Mouse (Mus musculus) erythroblast, adult 5-6 weeks (primary cell): ENCODE measurements around the gene Prss2. TPM values are rescaled to one million over a fixed set of nuclear protein-coding genes. Genes with fewer than 3 reads are reported as not detected.
"Not testable (repeated sequence)": the region's sequence is repeated elsewhere in the genome, so short reads cannot be mapped to it uniquely, and the experiment has no call there.

Experiments used
- ATAC-seq: replicated peaks from 2 replicates; pipeline ENCODE4 v1.8.0; 2016; ENCODE audit warnings: moderate number of reproducible peaks, mild to moderate bottlenecking, moderate TSS enrichment, inconsistent platforms; ENCODE audit not compliant: poor library complexity, low FRiP score, severe bottlenecking
- total RNA-seq, 2 experiments: library from RNA; stranded (forward) in 1 of 2; stranded (reverse) in 1 of 2; fragments of 150-400 nt in 1 of 2; fragments of 200-764, 138-1000 nt in 1 of 2; gene quantifications; 2 replicates each; pipeline versions ENCODE4 v1.2.3 to v1.2.4; 2015 to 2017; ENCODE audit warnings: low replicate concordance in 2 of 2

Gene Prss2
- total RNA-seq, 2 experiments from 2014 or later: not detected

- no peak for ATAC-seq
These were observed 31.9 kb downstream of the Prss2 start for GRCm38 (mm10) chr6:41553356-41554010.

GRCm38 (mm10) chr6:41554295-41555169 lies 32.9 kb downstream of the Prss2 start:
- no peak for ATAC-seq

GRCm38 (mm10) chr6:41556389-41556788 lies 34.8 kb downstream of the Prss2 start:
- no peak for ATAC-seq

- peak; percentile 75 for ATAC-seq
These were observed 35.9 kb downstream of the Prss2 start for GRCm38 (mm10) chr6:41557468-41557867.

- ATAC-seq: no peak
These were observed 36.7 kb downstream of the Prss2 start for GRCm38 (mm10) chr6:41558271-41558670.

- no peak for ATAC-seq
These were observed 37.7 kb downstream of the Prss2 start for GRCm38 (mm10) chr6:41559331-41559730.

GRCm38 (mm10) chr6:41560273-41560672 lies 38.7 kb downstream of the Prss2 start:
- no peak for ATAC-seq

- ATAC-seq: no peak
These were observed 41.0 kb downstream of the Prss2 start for GRCm38 (mm10) chr6:41562598-41562997.

GRCm38 (mm10) chr6:41563104-41563951 lies 41.7 kb downstream of the Prss2 start:
- not testable (repeated sequence) for ATAC-seq

GRCm38 (mm10) chr6:41565261-41565660 lies 43.7 kb downstream of the Prss2 start:
- no peak for ATAC-seq

- ATAC-seq: no peak
These were observed 45.4 kb downstream of the Prss2 start for GRCm38 (mm10) chr6:41566965-41567364.

- no peak for ATAC-seq
These were observed 47.5 kb downstream of the Prss2 start for GRCm38 (mm10) chr6:41569078-41569477.

Other genes starting within 250 kb of the Prss2 start
- not detected in 2 replicates for gene Try4, start 219.5 kb upstream of the Prss2 start, total RNA-seq (2015; ENCODE audit: low replicate concordance)
- gene Try4, start 219.5 kb upstream of the Prss2 start, total RNA-seq (2017; ENCODE audit: low replicate concordance): not detected in 2 replicates
- gene Try5, start 204.9 kb upstream of the Prss2 start, total RNA-seq (2015; ENCODE audit: low replicate concordance): not detected in 2 replicates
- not detected in 2 replicates for gene Try5, start 204.9 kb upstream of the Prss2 start, total RNA-seq (2017; ENCODE audit: low replicate concordance)
- not detected in 2 replicates for gene Try10, start 167.7 kb upstream of the Prss2 start, total RNA-seq (2015; ENCODE audit: low replicate concordance)
- not detected in 2 replicates for gene Try10, start 167.7 kb upstream of the Prss2 start, total RNA-seq (2017; ENCODE audit: low replicate concordance)
- gene Prss3, start 144.1 kb upstream of the Prss2 start, total RNA-seq (2015; ENCODE audit: low replicate concordance): not detected in 2 replicates
- gene Prss3, start 144.1 kb upstream of the Prss2 start, total RNA-seq (2017; ENCODE audit: low replicate concordance): not detected in 2 replicates
- gene Gm5771, start 129.4 kb upstream of the Prss2 start, total RNA-seq (2015; ENCODE audit: low replicate concordance): not detected in 2 replicates
- not detected in 2 replicates for gene Gm5771, start 129.4 kb upstream of the Prss2 start, total RNA-seq (2017; ENCODE audit: low replicate concordance)
- not detected in 2 replicates for gene Gm10334, start 75.6 kb upstream of the Prss2 start, total RNA-seq (2015; ENCODE audit: low replicate concordance)
- not detected in 2 replicates for gene Gm10334, start 75.6 kb upstream of the Prss2 start, total RNA-seq (2017; ENCODE audit: low replicate concordance)
- not detected in 2 replicates for gene Prss1, start 62.9 kb upstream of the Prss2 start, total RNA-seq (2015; ENCODE audit: low replicate concordance)
- not detected in 2 replicates for gene Prss1, start 62.9 kb upstream of the Prss2 start, total RNA-seq (2017; ENCODE audit: low replicate concordance)
- not detected in 2 replicates for gene Ephb6, start 83.7 kb downstream of the Prss2 start, total RNA-seq (2015; ENCODE audit: low replicate concordance)
- 0.28 TPM in 1 of 2 replicates, not detected in the other for gene Ephb6, start 83.7 kb downstream of the Prss2 start, total RNA-seq (2017; ENCODE audit: low replicate concordance)
- gene Trpv6, start 114.6 kb downstream of the Prss2 start, total RNA-seq (2015; ENCODE audit: low replicate concordance): not detected in 2 replicates
- gene Trpv6, start 114.6 kb downstream of the Prss2 start, total RNA-seq (2017; ENCODE audit: low replicate concordance): not detected in 2 replicates
- gene Trpv5, start 159.0 kb downstream of the Prss2 start, total RNA-seq (2015; ENCODE audit: low replicate concordance): 2.5 and 5.0 TPM in 2 replicates
- gene Trpv5, start 159.0 kb downstream of the Prss2 start, total RNA-seq (2017; ENCODE audit: low replicate concordance): 3.2 and 4.5 TPM in 2 replicates
- not detected in 2 replicates for gene Llcfc1, start 162.6 kb downstream of the Prss2 start, total RNA-seq (2015; ENCODE audit: low replicate concordance)
- gene Llcfc1, start 162.6 kb downstream of the Prss2 start, total RNA-seq (2017; ENCODE audit: low replicate concordance): 2.6 TPM in 1 of 2 replicates, not detected in the other
- gene Kel, start 182.6 kb downstream of the Prss2 start, total RNA-seq (2015; ENCODE audit: low replicate concordance): 2,664 and 2,909 TPM in 2 replicates
- 999 and 1,312 TPM in 2 replicates for gene Kel, start 182.6 kb downstream of the Prss2 start, total RNA-seq (2017; ENCODE audit: low replicate concordance)